Mouse (Mus musculus) midbrain, embryonic 13.5 days (tissue): Measurements from ENCODE around the gene Bean1. TPM values are rescaled to one million over a fixed set of nuclear protein-coding genes. Genes with fewer than 3 reads are reported as not detected.
A peak's percentile ranks its signal among the peaks of the same experiment; 100 is the strongest.
"Not testable (repeated sequence)": the region's sequence is repeated elsewhere in the genome, so short reads cannot be mapped to it uniquely, and the experiment has no call there.

ENCODE experiments used
- ATAC-seq: fragments of 200-750 bp; cut with Nextera tagmentation; 2 replicates; pipeline ENCODE4 v1.8.0; 2017; ENCODE audit warnings: mild to moderate bottlenecking, moderate TSS enrichment, moderate library complexity
- H3K27ac ChIP-seq: fragments of 300-500 bp; sonication (generic); 2 replicates; pipeline ENCODE4 v1.5.1; 2015; ENCODE audit warnings: inconsistent platforms, mild to moderate bottlenecking, moderate library complexity
- H3K27me3 ChIP-seq: fragments of 300-500 bp; sonication (generic); 2 replicates; pipeline ENCODE4 v1.6.1; 2015; ENCODE audit warnings: mild to moderate bottlenecking, inconsistent platforms
- H3K36me3 ChIP-seq: fragments of 300-500 bp; sonication (generic); 2 replicates; pipeline ENCODE4 v1.6.1; 2015; ENCODE audit warnings: mild to moderate bottlenecking, inconsistent platforms
- H3K4me1 ChIP-seq: fragments of 300-500 bp; sonication (generic); replicated peaks from 2 replicates; pipeline ENCODE4 v1.6.1; 2015; ENCODE audit warnings: inconsistent platforms
- H3K4me2 ChIP-seq: fragments of 300-500 bp; sonication (generic); replicated peaks from 2 replicates; pipeline ENCODE4 v1.6.1; 2015; ENCODE audit warnings: moderate library complexity, mild to moderate bottlenecking, inconsistent platforms
- H3K4me3 ChIP-seq: fragments of 300-500 bp; sonication (generic); replicated peaks from 2 replicates; pipeline ENCODE4 v1.5.1; 2015; ENCODE audit warnings: mild to moderate bottlenecking, inconsistent platforms
- H3K9ac ChIP-seq: fragments of 300-500 bp; sonication (generic); replicated peaks from 2 replicates; pipeline ENCODE4 v1.6.1; 2015; ENCODE audit warnings: mild to moderate bottlenecking, inconsistent platforms
- H3K9me3 ChIP-seq: fragments of 300-500 bp; sonication (generic); 2 replicates; pipeline ENCODE4 v1.6.1; 2016; ENCODE audit warnings: mild to moderate bottlenecking, inconsistent platforms
- WGBS: fragments of 180-500 bp; shearing (Covaris S2); methylation state at CpG from one replicate; pipeline ENCODE4 v1.1.7; 2015; 5-methylcytosine and 5-hydroxymethylcytosine counted together
- polyA plus RNA-seq: library from polyadenylated mRNA; unstranded; fragments of >200 nt; fragmentation: Nextera tagmentation; extraction: Ambion mirVana; gene quantifications from 2 replicates; pipeline ENCODE4 v1.2.1, GENCODE M21; 2015

Gene Bean1
- polyA plus RNA-seq, 1 experiment from 2014 or later, result 2.0 TPM

GRCm38 (mm10) chr8:104249442-104249996, 79.3 kb downstream of the Bean1 start:
- no peak overlapping the region for H3K4me3 ChIP-seq
- H3K4me2 ChIP-seq, result no peak overlapping the region
- H3K4me1 ChIP-seq, result peaks cover 26% of the 10 kb centered on the region
- 82% methylated on average over 7 of the region's 7 CpGs for WGBS
- H3K27me3 ChIP-seq, result no peaks in the 10 kb centered on the region
- no peak overlapping the region for H3K27ac ChIP-seq
- H3K9ac ChIP-seq, result no peak overlapping the region
- H3K36me3 ChIP-seq, result peaks cover 16% of the 10 kb centered on the region
- ATAC-seq, result no peak
- no peaks in the 10 kb centered on the region for H3K9me3 ChIP-seq

DNA sequence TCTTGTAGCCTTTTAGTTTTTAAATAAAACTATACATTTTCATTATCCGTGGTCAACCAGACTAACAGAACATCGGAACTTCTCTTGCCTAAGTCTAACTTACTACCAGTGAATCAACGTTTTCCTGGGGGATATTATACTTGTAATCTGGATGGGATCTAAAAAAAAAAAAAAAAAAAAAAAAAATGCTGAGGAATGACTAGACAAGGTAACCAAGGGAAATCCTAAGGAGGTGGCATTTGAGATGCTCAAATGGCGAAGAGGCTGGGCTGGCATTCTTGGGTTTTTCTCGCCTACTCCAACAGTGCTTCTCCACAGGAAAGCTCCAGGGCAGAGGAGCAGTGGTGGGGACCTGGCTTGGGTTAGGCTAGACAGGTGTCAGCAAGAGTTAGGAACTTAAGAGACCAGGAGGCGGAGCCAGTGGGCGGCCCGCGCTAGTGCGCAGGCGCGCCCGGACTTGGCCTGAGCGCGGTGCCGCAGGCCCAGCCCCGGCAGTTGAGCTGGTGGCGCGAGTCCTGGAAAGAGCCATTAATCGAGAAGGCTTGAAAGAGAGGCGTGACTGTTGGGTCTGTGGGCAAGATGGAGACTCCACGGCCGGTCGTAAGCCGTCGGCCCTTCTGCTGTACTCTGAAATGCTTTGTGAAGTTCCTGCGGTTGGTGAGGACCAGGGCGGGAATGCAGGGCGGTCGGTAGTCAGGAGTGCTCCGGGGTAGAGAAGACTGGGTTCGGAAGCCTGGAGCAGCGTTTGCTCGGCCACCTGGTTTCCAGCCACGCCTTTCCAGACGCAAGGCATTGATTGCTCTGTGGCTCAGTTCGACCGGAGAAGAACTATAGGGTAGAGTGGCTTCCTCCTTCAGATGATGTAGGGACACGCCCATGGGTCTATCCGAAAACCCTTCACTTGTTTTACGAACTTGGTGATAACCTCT, 80.5 kb downstream of the Bean1 start, which contains the start of gene Cklf:
TSS of gene Cklf (plus strand) at position 423 of the 929 bp plus-strand sequence.
- Histone ChIP-seq H3K9me3 (no peaks in the 10 kb centered on the region), H3K4me2 (peak within 1 kb of the TSS; percentile 74), H3K4me1 (peaks cover 26% of the 10 kb centered on the region), H3K27me3 (no peaks in the 10 kb centered on the region), H3K4me3 (peak within 1 kb of the TSS; percentile 69), H3K9ac (peak within 1 kb of the TSS; percentile 69), H3K27ac (peak within 1 kb of the TSS; percentile 58), H3K36me3 (peaks cover 4% of the 10 kb centered on the region; the same call in 1 of the 2 replicates)
- ATAC-seq, result peak; percentile 85
- WGBS, result 4% methylated on average over 41 of the region's 41 CpGs

- WGBS, result under 1% methylated on average over 7 of the region's 7 CpGs
- no peaks in the 10 kb centered on the region for H3K27me3 ChIP-seq
- H3K27ac ChIP-seq, result no peak overlapping the region
- H3K4me1 ChIP-seq, result peaks cover 26% of the 10 kb centered on the region
- H3K9me3 ChIP-seq, result no peaks in the 10 kb centered on the region
- H3K4me2 ChIP-seq, result peak overlapping the region; percentile 74
- ATAC-seq, result peak; percentile 9; the same call in 1 of the 2 replicates
- H3K9ac ChIP-seq, result peak overlapping the region; percentile 69
- no peaks in the 10 kb centered on the region for H3K36me3 ChIP-seq
- peak overlapping the region; percentile 69 for H3K4me3 ChIP-seq
Observed at GRCm38 (mm10) chr8:104251461-104251860, 81.2 kb downstream of the Bean1 start.

GRCm38 (mm10) chr8:104253016-104253415, 82.8 kb downstream of the Bean1 start:
- Histone ChIP-seq H3K9ac (no peak overlapping the region), H3K4me2 (no peak overlapping the region), H3K27me3 (no peaks in the 10 kb centered on the region), H3K27ac (no peak overlapping the region), H3K4me3 (no peak overlapping the region), H3K4me1 (peaks cover 11% of the 10 kb centered on the region; the same call in 1 of the 2 replicates), H3K9me3 (peaks cover 2% of the 10 kb centered on the region; the same call in 1 of the 2 replicates), H3K36me3 (peaks cover 7% of the 10 kb centered on the region)
- WGBS, result 88% methylated on average over 3 of the region's 3 CpGs
- ATAC-seq, result no peak

DNA sequence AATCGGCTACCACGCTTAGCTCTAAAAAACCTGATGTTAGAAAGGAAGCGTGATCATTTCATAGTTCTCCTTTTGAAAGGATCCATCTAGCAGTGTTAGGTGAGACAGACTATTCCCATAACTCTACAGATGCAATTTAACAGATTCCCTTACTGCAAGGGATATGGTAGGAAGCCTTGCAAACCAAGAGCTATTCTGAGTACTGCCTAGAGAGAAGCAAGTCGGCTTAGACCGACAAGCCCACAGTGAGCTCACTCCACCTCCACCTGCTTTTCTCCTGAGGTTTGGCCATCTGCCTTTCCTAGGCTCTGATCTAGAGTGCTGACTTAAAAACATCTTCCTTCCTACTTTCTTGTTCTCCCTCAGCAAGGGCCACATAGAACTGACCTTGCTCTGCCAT, 91.6 kb downstream of the Bean1 start:
- ATAC-seq, H3K27me3 ChIP-seq, H3K9me3 ChIP-seq, H3K9ac ChIP-seq, H3K4me1 ChIP-seq, H3K27ac ChIP-seq, H3K4me3 ChIP-seq, H3K4me2 ChIP-seq: not testable (repeated sequence)
- peaks cover 53% of the 10 kb centered on the region for H3K36me3 ChIP-seq
- WGBS, result 94% methylated on average over 5 of the region's 5 CpGs

DNA sequence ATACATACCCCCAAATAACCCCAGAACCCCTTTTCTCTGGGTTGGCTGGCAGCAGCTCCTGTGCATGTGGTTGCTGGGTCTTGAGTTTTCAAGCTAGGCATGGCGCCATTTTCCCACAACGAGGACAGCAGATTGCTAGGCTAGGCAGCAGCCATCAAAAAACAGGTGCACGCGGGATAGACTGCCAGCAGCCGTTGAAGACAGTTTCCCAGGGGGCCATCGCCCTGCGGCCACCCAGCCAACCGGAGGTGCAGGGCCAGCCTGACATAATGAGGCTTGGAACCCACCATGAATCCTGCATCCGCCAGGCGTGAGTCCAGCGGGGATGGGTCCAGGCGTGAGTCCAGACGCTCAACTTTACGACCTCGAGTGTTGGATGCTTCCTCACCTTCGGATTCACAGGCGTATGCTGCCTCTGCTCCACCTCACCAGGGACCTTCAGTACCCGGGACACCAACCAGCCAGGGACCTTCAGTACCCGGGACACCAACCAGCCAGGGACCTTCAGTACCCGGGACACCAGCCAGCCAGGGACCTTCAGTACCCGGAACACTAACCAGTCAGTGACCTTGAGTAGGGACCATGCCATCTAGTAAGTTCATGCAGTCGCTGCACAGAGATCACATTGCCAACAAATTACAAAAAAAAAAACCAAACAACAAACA, 94.2 kb downstream of the Bean1 start:
- not testable (repeated sequence) for H3K27ac ChIP-seq, H3K9me3 ChIP-seq, ATAC-seq, H3K4me3 ChIP-seq, H3K4me1 ChIP-seq, H3K9ac ChIP-seq, H3K4me2 ChIP-seq, H3K27me3 ChIP-seq
- 97% methylated on average over 22 of the region's 22 CpGs for WGBS
- H3K36me3 ChIP-seq, result peaks cover 33% of the 10 kb centered on the region

DNA sequence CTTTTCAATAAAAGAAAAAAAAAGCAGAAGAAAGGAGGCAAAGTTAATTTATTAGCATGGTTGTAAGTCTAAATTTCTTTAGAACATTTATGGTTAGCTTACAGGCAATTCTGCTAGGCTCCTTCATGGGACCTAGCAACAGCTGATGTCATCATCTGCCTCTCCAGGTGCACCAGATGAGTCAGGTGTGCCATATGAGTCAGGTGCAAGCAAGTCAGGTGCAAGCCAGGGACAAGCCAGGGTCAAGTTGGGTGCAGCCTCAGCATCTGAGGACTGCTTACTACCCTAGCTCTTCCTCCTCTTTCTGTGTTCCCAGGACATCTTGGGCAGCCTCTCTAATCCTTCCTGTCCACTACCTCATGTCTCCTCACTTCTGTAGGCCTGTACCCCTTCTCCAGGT, 98.1 kb downstream of the Bean1 start:
- no peaks in the 10 kb centered on the region for H3K27me3 ChIP-seq
- H3K27ac ChIP-seq, result no peak overlapping the region
- H3K9me3 ChIP-seq, result no peaks in the 10 kb centered on the region
- H3K4me3 ChIP-seq, result no peak overlapping the region
- ATAC-seq, result no peak
- H3K4me1 ChIP-seq, result no peaks in the 10 kb centered on the region
- H3K9ac ChIP-seq, result no peak overlapping the region
- no peak overlapping the region for H3K4me2 ChIP-seq
- peaks cover 15% of the 10 kb centered on the region for H3K36me3 ChIP-seq

Other genes with a start within 250 kb of the Bean1 start
- gene Cdh5, start 68.8 kb upstream of the Bean1 start, polyA plus RNA-seq, result 12.8 TPM in 2 replicates
- gene Tk2, start 78.1 kb downstream of the Bean1 start, polyA plus RNA-seq, result 43.1 and 46.3 TPM in 2 replicates
- 34.4 and 36.5 TPM in 2 replicates for gene Cklf, start 80.4 kb downstream of the Bean1 start, polyA plus RNA-seq
- not detected in 2 replicates for gene Cmtm2a, start 122.7 kb downstream of the Bean1 start, polyA plus RNA-seq
- gene Gm45711, start 139.6 kb downstream of the Bean1 start, polyA plus RNA-seq, result not detected in 2 replicates
- not detected in 2 replicates for gene Cmtm1, start 139.7 kb downstream of the Bean1 start, polyA plus RNA-seq
- gene Gm11020, start 151.1 kb downstream of the Bean1 start, polyA plus RNA-seq, result not detected in 2 replicates
- not detected in 2 replicates for gene Cmtm2b, start 151.8 kb downstream of the Bean1 start, polyA plus RNA-seq
- gene Cmtm3, start 169.0 kb downstream of the Bean1 start, polyA plus RNA-seq, result 31.4 and 34.9 TPM in 2 replicates
- gene Cmtm4, start 225.4 kb downstream of the Bean1 start, polyA plus RNA-seq, result 1.8 TPM in 2 replicates